Comparison of ENCODE assay signal across 13 mouse cellular contexts in the genomic region with DNA sequence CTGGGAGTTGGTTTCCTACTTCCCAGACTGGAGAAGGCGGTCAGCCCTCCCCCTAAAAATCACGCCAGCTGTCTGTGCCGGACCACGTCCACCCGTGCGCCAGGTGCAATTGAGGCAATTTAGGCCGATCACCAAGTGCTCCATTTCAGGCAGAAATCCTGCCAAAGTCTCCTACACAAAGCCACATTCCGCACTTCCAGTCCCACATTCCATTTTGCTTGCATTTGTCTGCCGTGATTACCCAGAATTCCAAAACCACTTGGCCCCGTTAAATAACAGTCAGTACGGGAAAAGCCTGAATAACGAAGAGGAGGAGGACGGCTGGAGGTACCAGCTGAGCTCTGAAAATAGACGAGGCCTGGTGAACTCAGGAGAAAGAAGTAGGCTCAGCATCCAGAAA.
A peak's percentile ranks its signal among the peaks of the same experiment; 100 is the strongest.
DNase-seq lines count a peak whose midpoint lies in the region; ATAC-seq lines count a peak whose summit lies in the region.
"Had no signal": no experiment of that assay in that cellular context is flagged by ENCODE, and none has a peak within 500 bp of the region (broad histone marks: within the 10 kb centered on the region; RNA-seq: fewer than 3 reads in every experiment).

No protein-coding gene starts in this region.

- H3K4me1 ChIP-seq in midbrain, embryonic 13.5 days (replicated peaks): 0 out of 2 replicates have a peak, but pooled peaks cover 4% of the 10 kb centered on the region

- no peak overlapping the region for H3K9ac ChIP-seq in midbrain, embryonic 13.5 days (replicated peaks)
- H3K9ac ChIP-seq: lung, embryonic 14.5 days had no signal

- peak; percentile 16 to 21 for DNase-seq in cerebellum, postnatal 14 days
- no peak for DNase-seq in cerebellum, adult 11 months
- peak; percentile 77 for DNase-seq in Muller cell, postnatal 12 days (ENCODE audit: inconsistent ontology term)
- peak; percentile 53 for DNase-seq in layer of hippocampus, adult 11-12 months (ENCODE audit: low spot score)
- DNase-seq in left cerebral cortex, postnatal 14 days (ENCODE audit: low spot score in 2 of 2): peak; percentile 15 to 29
- DNase-seq in urinary bladder, adult 2 months (ENCODE audit: low spot score): no peak
- no peak for DNase-seq in liver
- DNase-seq: heart, postnatal 10 days; kidney, adult 9 months; lung, embryonic 14.5 days had no signal

- intact Hi-C loops in left cerebral cortex, postnatal 14 days (cut with DNase I): no loop called here

- no peak overlapping the region for H3K4me2 ChIP-seq in midbrain, embryonic 13.5 days (replicated peaks)
- H3K4me2 ChIP-seq: lung, embryonic 14.5 days had no signal

- 74% methylated on average over 14 of the region's 14 CpGs for WGBS in midbrain, embryonic 13.5 days

- no peaks in the 10 kb centered on the region for H3K36me3 ChIP-seq in midbrain, embryonic 13.5 days

- peaks cover 2% of the 10 kb centered on the region; the same call in 1 of the 2 replicates for H3K9me3 ChIP-seq in midbrain, embryonic 13.5 days

- no peak overlapping the region for H3K4me3 ChIP-seq in midbrain, embryonic 13.5 days (replicated peaks)

- H3K27ac ChIP-seq in midbrain, embryonic 13.5 days: no peak overlapping the region
- H3K27ac ChIP-seq: hindbrain, postnatal 0 days had no signal

- ATAC-seq in midbrain, embryonic 13.5 days: no peak
- ATAC-seq: activated CD4-positive, CD25-positive, alpha-beta regulatory T cell, adult 4 months; hindbrain, postnatal 0 days had no signal

- no peaks in the 10 kb centered on the region for H3K27me3 ChIP-seq in midbrain, embryonic 13.5 days

Comparison
In these comparisons a context has a peak if more than half of its experiments do, and no peak if none do; other contexts are left out.
1. DNase-seq: peak in cerebellum, postnatal 14 days (2 of 2), Muller cell, postnatal 12 days (single experiment), layer of hippocampus, adult 11-12 months (single experiment) and left cerebral cortex, postnatal 14 days (2 of 2); none in cerebellum, adult 11 months (single experiment), urinary bladder, adult 2 months (single experiment) and liver (single experiment).